Mouse (Mus musculus) adrenal gland, adult (tissue): ENCODE data around the gene Plekhg6.

Experiments used
- DNase-seq, 2 experiments: peaks; one replicate each; pipeline ENCODE4 v3.0.0; 2022 to 2023; ENCODE audit warnings: low spot score in 1 of 2; ENCODE audit not compliant: inconsistent age in 2 of 2

Plekhg6 gene

GRCm38 (mm10) chr6:125354352-125355151 lies 26.0 kb downstream of the Plekhg6 start:
- DNase-seq: peak; percentile 88 to 96

DNA sequence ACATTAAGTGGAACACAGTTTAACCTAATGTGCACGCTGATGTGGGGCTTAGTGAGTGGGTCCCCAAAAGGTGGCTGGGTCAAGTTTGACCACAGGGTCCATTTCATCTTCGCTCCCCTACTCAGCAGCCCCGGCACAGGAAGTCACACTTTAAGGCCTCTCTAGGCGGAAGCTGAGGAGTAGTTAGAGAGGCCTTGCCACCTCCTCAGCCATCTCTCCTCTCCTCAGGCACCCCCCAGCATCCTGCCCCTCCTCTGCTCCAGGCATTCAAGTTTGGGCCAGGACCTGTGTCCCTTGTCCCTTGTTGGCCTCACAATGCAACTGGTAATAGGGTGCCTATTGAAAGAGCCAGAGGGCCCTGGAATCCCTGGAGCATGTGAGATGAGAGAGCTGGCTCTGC lies 26.9 kb downstream of the Plekhg6 start:
- peak in 1 of 2 experiments; percentile 71 for DNase-seq

DNA sequence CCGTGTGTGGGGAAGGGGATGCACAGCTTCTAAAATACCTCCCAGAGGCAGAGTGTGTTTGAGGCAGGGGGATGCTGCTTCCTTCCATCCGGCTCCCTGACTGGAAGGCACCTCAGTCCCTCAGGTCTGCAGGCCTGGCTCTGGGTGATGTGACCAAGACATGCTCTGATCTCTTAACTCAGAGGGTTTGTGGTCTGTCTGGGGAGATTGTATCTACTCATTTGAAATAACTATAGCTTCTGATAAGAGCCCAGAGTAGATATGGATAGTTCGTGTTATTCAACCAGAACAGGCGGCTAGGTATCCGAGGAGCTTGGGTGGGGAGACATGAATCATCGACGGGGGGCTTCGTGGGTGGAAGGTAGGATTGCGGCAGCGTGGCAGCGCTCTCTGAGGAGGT lies 27.4 kb downstream of the Plekhg6 start:
- DNase-seq: no peak

DNA sequence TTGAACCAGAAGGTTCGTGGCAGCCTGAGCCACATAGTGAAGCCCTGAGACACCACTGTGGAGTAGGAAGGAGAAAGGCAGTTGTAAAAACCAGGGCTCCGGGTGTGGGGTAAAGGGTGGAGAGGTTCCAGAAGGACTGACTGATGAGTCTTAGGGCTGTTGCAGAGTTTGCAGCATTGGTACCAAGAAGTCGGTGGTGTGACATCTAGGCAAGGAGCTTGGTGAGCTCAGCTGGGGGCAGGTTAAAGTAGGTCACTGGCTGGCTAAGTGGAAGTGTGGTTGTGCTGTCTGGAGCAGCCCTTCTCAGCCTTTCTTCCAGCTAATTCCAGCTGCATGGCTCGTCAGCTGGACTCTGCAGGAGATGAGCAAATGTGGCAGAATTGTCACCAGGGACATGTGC lies 27.8 kb downstream of the Plekhg6 start:
- peak; percentile 37 to 76 for DNase-seq

DNA sequence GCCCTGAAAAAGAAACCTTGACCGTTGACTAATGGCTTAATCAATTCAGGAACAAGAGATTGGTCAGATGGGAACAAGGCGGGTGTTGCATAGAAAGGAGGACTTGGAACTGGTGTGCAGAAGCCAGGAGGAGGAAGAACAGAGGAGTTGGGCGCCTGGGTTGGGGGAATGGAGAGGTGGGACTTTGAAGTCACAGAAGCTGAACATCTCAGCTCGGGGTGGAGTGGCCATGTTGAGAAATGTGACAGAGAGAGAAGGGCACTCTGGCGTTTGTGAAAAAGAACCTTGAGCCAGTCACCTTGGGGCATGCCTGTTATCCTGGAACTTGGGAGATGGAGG lies 28.6 kb downstream of the Plekhg6 start:
- DNase-seq: peak in 1 of 2 experiments; percentile 96

GRCm38 (mm10) chr6:125351368-125352045 lies 29.1 kb downstream of the Plekhg6 start:
- peak; percentile 84 to 86 for DNase-seq

- DNase-seq: peak; percentile 41 to 81
These were observed 29.6 kb downstream of the Plekhg6 start for GRCm38 (mm10) chr6:125350995-125351324.

DNA sequence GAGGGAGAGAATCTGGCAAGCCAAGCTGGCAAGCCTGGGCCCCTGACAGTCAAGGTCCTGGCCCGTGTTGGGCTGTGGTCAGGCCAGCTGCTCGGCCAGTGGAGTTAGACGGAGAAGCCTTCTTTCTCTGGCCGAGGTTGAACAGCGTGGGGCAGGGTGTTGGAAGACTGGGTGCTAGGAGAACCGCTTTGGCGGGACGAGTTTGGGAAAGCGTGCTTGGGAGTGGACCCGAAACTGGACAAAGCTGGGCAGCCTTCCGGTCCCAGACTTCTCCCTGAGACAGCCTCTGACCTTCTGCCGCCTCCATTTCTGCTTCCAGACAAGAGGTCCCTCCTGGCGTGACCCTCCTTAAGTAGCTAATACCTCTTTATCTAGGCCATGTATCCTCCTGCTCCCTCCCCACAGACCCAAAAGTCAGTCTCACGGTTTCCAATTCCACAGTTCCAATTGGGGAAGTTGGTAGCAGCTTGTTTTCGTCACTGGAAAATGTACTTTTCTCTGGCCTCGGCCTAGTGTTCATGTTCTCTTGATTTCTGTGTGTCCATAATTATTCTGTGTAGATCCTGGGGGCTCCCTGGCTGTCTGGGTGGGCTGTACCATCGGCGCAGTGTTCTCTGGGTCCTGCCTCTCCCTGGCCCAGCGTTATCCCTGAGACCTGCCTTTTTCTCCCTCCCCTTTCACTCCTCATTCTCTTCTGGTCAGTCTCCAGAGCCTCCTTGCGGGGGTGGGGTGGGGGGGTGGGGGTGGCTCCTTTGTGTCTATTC lies 30.2 kb downstream of the Plekhg6 start:
- DNase-seq: peak; percentile 32 to 88

GRCm38 (mm10) chr6:125349575-125350230 lies 30.9 kb downstream of the Plekhg6 start:
- peak; percentile 87 to 94 for DNase-seq

DNA sequence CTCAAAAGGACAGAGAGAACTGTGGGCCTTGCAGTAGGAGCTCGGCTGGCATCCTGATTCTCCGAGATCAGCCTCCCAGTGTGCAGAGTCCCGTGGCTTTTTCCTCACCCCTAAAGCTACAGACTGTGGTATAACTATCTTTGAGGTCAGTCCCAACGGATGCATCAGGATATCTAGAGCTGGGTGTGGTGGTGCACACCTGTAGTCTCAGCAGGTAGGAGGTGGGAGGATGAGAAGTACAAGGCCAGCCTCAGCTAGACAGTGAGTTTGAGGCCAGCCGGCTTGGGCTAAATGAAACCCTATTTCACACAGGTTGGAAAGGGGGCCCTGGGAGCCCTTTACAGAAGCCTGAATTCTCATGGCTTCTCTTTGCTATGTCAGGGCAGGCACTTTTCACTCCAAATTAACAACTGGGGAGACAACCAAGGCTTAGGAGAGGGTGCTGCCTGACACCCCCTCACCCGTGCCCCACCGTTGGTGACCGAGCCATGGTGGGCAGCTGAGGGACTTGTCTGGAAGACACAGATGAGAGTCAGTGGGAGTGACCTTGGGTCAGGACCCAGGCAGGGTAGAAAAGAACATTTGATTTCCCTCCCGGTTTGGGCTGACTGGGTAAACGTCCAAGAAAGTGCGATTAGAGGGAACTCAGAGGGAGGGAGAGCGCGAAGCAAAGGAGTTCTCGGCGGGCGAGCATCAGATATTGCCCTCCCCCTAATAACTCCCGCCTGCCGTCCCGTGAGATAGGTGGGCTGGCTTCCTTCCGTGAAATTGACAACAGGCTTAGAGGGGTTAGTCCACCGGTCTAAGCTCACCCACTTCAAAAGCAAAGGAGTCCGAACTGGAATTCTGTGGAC lies 31.6 kb downstream of the Plekhg6 start, which contains the start of gene Tnfrsf1a:
Gene Tnfrsf1a (plus strand): TSS at position 642 of the 854 bp plus-strand sequence.
- no peak for DNase-seq

DNA sequence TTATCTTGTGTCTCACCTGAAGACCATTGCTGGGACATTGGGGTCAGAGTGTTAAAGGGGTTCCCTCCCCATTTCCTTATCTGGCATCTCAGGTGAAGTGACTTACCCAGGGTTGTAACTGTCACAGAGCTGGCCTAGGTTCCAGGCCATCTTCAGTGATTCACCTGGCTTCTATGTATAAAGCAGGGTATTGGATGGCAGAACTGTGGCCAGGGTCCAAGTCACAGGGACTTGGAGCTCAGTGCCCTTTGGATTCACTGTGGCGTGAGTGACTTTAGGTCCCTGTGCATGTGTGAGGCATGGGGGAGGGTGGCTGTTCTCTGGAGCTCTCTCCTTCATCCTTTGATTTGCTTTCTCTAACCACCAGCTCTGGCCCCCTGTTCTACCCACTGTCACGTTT lies 34.6 kb downstream of the Plekhg6 start:
- no peak for DNase-seq

GRCm38 (mm10) chr6:125345625-125346024 lies 35.0 kb downstream of the Plekhg6 start:
- no peak for DNase-seq

DNA sequence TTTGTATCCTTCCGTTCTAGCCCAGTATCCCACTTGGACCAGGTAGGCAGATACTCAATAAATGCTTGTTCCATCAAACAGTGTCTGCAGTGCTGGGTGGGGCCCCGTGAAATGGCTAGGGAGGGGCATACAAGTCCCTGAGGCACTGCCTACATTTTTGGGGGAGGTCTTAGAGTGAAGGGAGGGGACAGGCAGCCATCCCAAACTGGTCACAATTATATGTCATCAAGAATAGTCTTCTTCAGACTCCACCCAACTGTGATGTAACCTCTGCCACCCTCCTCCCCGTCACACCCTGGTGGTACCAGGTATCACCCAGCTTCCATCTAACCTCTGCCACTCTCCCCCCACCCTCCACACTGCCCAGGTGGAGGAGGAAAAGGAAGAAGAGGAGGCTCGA lies 35.7 kb downstream of the Plekhg6 start:
- DNase-seq: no peak

DNA sequence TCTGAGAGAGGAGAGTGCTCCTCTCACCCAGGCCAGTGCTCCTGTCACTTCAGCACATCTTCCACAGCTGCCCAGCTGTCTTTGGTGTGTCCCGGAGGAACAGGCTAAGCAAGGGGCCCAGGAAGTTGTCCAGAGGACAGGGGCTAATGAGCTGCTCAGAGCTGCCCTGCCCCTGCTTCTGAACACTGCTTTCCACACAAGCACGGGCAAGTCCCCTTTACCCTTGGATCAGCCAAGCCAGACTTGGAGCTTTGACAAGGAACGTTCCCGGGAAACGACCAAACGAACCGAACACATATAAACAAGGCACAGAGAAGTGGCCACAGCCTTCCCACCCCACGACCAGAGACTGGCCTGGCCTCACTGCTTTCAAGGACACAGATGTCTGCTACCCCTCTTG lies 36.5 kb downstream of the Plekhg6 start:
- DNase-seq: no peak

DNA sequence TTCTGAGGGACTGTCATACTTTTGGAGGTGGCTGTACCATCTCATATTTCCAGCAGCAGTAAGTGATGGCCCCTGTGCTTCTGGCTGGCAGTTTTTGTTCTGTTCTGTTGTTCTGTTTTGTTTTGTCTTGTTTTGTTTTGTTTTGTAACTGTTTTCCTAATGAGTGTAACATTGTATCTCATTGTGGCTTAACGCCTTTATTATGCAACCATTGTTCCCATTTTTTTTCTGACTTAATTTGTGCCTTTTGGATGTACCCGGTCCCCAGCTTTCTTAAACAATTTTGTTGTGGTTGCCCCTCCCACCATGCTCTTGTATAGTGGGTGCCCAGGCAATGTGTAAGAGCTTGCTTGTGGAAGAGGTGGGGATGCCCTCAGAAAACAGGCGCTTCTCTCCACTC lies 38.4 kb downstream of the Plekhg6 start:
- no peak for DNase-seq

GRCm38 (mm10) chr6:125340244-125340643 lies 40.3 kb downstream of the Plekhg6 start:
- DNase-seq: no peak

- DNase-seq: no peak
These were observed 41.6 kb downstream of the Plekhg6 start for GRCm38 (mm10) chr6:125338791-125339660.

GRCm38 (mm10) chr6:125334356-125334755 lies 46.2 kb downstream of the Plekhg6 start:
- no peak for DNase-seq

GRCm38 (mm10) chr6:125333112-125333899 lies 47.3 kb downstream of the Plekhg6 start:
- no peak for DNase-seq
